Mouse (Mus musculus) lung, postnatal 0 days (tissue): ENCODE data around the gene Exoc3l2.

Source experiments
- CTCF ChIP-seq: IDR thresholded peaks from 2 replicates; pipeline ENCODE4 v1.5.1; 2016; ENCODE audit warnings: antibody characterized with exemption, mild to moderate bottlenecking
- EP300 ChIP-seq: IDR thresholded peaks from 2 replicates; pipeline ENCODE4 v1.6.1; 2016; ENCODE audit warnings: antibody characterized with exemption, mild to moderate bottlenecking, control low read depth

GRCm38 (mm10) chr7:19462884-19463381 is at the start of gene Exoc3l2:
- no peak for TF ChIP-seq CTCF
- TF ChIP-seq EP300 = no peak
